Mouse (Mus musculus): ENCODE measurements at regions not wholly inside any gene's neighbourhood (a gene's known extent, or its start where the extent isn't known, plus 50 kb on each side); places are given as distances from the start of the nearest gene placed in this dataset.

GRCm38 (mm10) chr17:45941890-45942375, 90.2 kb downstream of the Vegfa start:
- no peak overlapping the region for H3K4me3 ChIP-seq
- DNase-seq = no peak
- no peak for TF ChIP-seq CTCF (IDR thresholded peaks at IDR 0.05)
- intact Hi-C loops (cut with DNase I) = no loop called here
- H3K27ac ChIP-seq = no peak overlapping the region

- TF ChIP-seq CTCF (IDR thresholded peaks at IDR 0.05) = no peak
- intact Hi-C loops (cut with DNase I) = no loop called here
- no peak for DNase-seq
- Histone ChIP-seq H3K27ac (no peak overlapping the region), H3K4me3 (no peak overlapping the region)
Measured at GRCm38 (mm10) chr17:45940121-45940813, 91.9 kb downstream of the Vegfa start.

GRCm38 (mm10) chr17:45938284-45938683, 93.9 kb downstream of the Vegfa start:
- no peak overlapping the region for H3K27ac ChIP-seq
- no peak for DNase-seq
- no peak for TF ChIP-seq CTCF (IDR thresholded peaks at IDR 0.05)
- intact Hi-C loops (cut with DNase I) = no loop called here
- no peak overlapping the region for H3K4me3 ChIP-seq

GRCm38 (mm10) chr17:45936577-45936976, 95.6 kb downstream of the Vegfa start:
- intact Hi-C loops (cut with DNase I) = no loop called here
- no peak for DNase-seq
- H3K4me3 ChIP-seq = no peak overlapping the region
- no peak for TF ChIP-seq CTCF (IDR thresholded peaks at IDR 0.05)
- H3K27ac ChIP-seq = no peak overlapping the region

- no peak for TF ChIP-seq CTCF (IDR thresholded peaks at IDR 0.05)
- intact Hi-C loops (cut with DNase I) = no loop called here
- H3K4me3 ChIP-seq = no peak overlapping the region
- no peak overlapping the region for H3K27ac ChIP-seq
- DNase-seq = no peak
Measured at GRCm38 (mm10) chr17:45935291-45935690, 96.9 kb downstream of the Vegfa start.

- TF ChIP-seq CTCF (IDR thresholded peaks at IDR 0.05) = no peak
- intact Hi-C loops (cut with DNase I) = no loop called here
- Histone ChIP-seq H3K4me3 (no peak overlapping the region), H3K27ac (no peak overlapping the region)
- DNase-seq = no peak
Measured at GRCm38 (mm10) chr17:45934002-45934401, 98.2 kb downstream of the Vegfa start.

- peak; percentile 51 for DNase-seq
- no peak for TF ChIP-seq CTCF (IDR thresholded peaks at IDR 0.05)
- intact Hi-C loops (cut with DNase I) = no loop called here
- H3K4me3 ChIP-seq = no peak overlapping the region
- H3K27ac ChIP-seq = peak overlapping the region; percentile 40
Measured at GRCm38 (mm10) chr17:45933034-45933433, 99.1 kb downstream of the Vegfa start.

GRCm38 (mm10) chr17:45932611-45933010, 99.6 kb downstream of the Vegfa start:
- TF ChIP-seq CTCF (IDR thresholded peaks at IDR 0.05) = no peak
- no peak overlapping the region for H3K4me3 ChIP-seq
- H3K27ac ChIP-seq = peak overlapping the region; percentile 40
- intact Hi-C loops (cut with DNase I) = no loop called here
- DNase-seq = no peak

GRCm38 (mm10) chr17:45929591-45929990, 102.6 kb downstream of the Vegfa start:
- no peak for DNase-seq
- H3K4me3 ChIP-seq = no peak overlapping the region
- no peak for TF ChIP-seq CTCF (IDR thresholded peaks at IDR 0.05)
- H3K27ac ChIP-seq = no peak overlapping the region
- intact Hi-C loops (cut with DNase I) = no loop called here

- H3K27ac ChIP-seq = no peak overlapping the region
- no peak overlapping the region for H3K4me3 ChIP-seq
- DNase-seq = no peak
- intact Hi-C loops (cut with DNase I) = no loop called here
- no peak for TF ChIP-seq CTCF (IDR thresholded peaks at IDR 0.05)
Measured at GRCm38 (mm10) chr17:45928903-45929477, 103.2 kb downstream of the Vegfa start.

GRCm38 (mm10) chr17:45928013-45928412, 104.2 kb downstream of the Vegfa start:
- TF ChIP-seq CTCF (IDR thresholded peaks at IDR 0.05) = no peak
- no peak for DNase-seq
- Histone ChIP-seq H3K4me3 (no peak overlapping the region), H3K27ac (no peak overlapping the region)
- intact Hi-C loops (cut with DNase I) = no loop called here

GRCm38 (mm10) chr17:45925845-45926244, 106.3 kb downstream of the Vegfa start:
- DNase-seq = peak; percentile 64
- TF ChIP-seq CTCF (IDR thresholded peaks at IDR 0.05) = no peak
- intact Hi-C loops (cut with DNase I) = no loop called here
- peak overlapping the region; percentile 66 for H3K27ac ChIP-seq
- no peak overlapping the region for H3K4me3 ChIP-seq

- DNase-seq = no peak
- intact Hi-C loops (cut with DNase I) = no loop called here
- no peak for TF ChIP-seq CTCF (IDR thresholded peaks at IDR 0.05)
- H3K27ac ChIP-seq = no peak overlapping the region
- H3K4me3 ChIP-seq = no peak overlapping the region
Measured at GRCm38 (mm10) chr17:45924595-45924994, 107.6 kb downstream of the Vegfa start.

GRCm38 (mm10) chr17:45923217-45923730, 108.9 kb downstream of the Vegfa start:
- no peak for TF ChIP-seq CTCF (IDR thresholded peaks at IDR 0.05)
- DNase-seq = no peak

More at GRCm38 (mm10) chr17:45923217-45923730, 108.9 kb downstream of the Vegfa start:
- Histone ChIP-seq H3K4me3 (no peak overlapping the region), H3K27ac (no peak overlapping the region)
- intact Hi-C loops (cut with DNase I) = no loop called here
